Mouse (Mus musculus) lung, adult 2 months (tissue): ENCODE measurements around the gene Ppox.

Source experiments
- CTCF ChIP-seq: fragments of 200-500 bp; IDR thresholded peaks from 2 replicates; pipeline ENCODE4 v1.5.1; 2011; ENCODE audit warnings: mild to moderate bottlenecking, low read length, control low read depth; ENCODE audit not compliant: insufficient read depth
- POLR2A ChIP-seq: fragments of 200-500 bp; IDR thresholded peaks from 2 replicates; pipeline ENCODE4 v1.6.1; 2011; ENCODE audit warnings: low read depth, mild to moderate bottlenecking, control low read depth, low read length, borderline replicate concordance; ENCODE audit errors: extremely low read depth

DNA sequence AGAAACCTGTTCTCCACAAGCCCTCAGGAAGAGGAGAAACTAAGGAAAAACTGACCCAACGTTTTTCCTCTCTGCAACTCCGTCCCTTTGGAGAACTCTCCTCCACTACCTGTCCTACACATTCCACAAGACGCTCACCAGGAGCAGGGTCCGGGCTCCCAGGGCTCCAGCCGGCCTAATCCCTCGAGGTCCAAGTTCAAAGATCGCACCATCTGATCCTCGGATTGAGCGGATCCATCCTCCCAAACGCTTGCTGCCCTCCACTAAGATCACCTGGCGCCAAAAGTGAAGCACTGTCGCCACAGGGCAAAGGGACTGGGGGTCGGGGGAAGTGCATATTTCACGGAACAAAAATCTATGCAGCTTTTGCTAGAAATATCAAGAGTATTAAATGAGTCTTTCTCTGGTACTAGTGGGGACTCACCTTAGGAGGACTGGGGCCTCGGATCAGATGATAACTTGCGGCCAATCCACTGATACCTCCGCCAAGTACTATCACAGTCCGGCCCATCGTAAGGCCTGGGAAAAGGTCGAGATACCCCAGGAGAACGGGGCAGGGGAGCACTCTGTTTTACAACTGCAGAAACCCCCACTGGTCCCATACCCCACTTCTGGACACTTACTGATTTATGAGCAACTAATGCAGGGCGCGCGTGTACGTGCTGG is 603 bp downstream of the Ppox start:
- TF ChIP-seq POLR2A = no peak
- TF ChIP-seq CTCF = no peak
